Mouse (Mus musculus): ENCODE measurements around the gene Svopl. TPM values are rescaled to one million over a fixed set of nuclear protein-coding genes. Genes with fewer than 3 reads are reported as not detected.

Gene Svopl
- total and polyA plus RNA-seq, 3 experiments: not detected

Other genes starting within 250 kb of the Svopl start
- 23.2 and 23.7 TPM in 2 replicates for gene Trim24, start 176.2 kb downstream of the Svopl start, total RNA-seq (2012; rRNA removed)
- 35.7 and 40.2 TPM in 2 replicates for gene Trim24, start 176.2 kb downstream of the Svopl start, total RNA-seq (2014; rRNA removed)
- gene Trim24, start 176.2 kb downstream of the Svopl start, polyA plus RNA-seq (2012; ENCODE audit: insufficient read length, low read depth): 28.4 and 31.7 TPM in 2 replicates
- not detected in 2 replicates for gene Tmem213, start 62.3 kb upstream of the Svopl start, total RNA-seq (2012; rRNA removed)
- gene Tmem213, start 62.3 kb upstream of the Svopl start, total RNA-seq (2014; rRNA removed): not detected in 2 replicates
- not detected in 2 replicates for gene Tmem213, start 62.3 kb upstream of the Svopl start, polyA plus RNA-seq (2012; ENCODE audit: insufficient read length, low read depth)
- gene Atp6v0a4, start 77.6 kb upstream of the Svopl start, total RNA-seq (2012; rRNA removed): not detected in 2 replicates
- gene Atp6v0a4, start 77.6 kb upstream of the Svopl start, total RNA-seq (2014; rRNA removed): not detected in 2 replicates
- gene Atp6v0a4, start 77.6 kb upstream of the Svopl start, polyA plus RNA-seq (2012; ENCODE audit: insufficient read length, low read depth): not detected in 2 replicates
- 1.3 and 1.7 TPM in 2 replicates for gene D630045J12Rik, start 207.0 kb upstream of the Svopl start, total RNA-seq (2012; rRNA removed)
- 0.43 and 0.48 TPM in 2 replicates for gene D630045J12Rik, start 207.0 kb upstream of the Svopl start, total RNA-seq (2014; rRNA removed)
- 3.4 and 4.9 TPM in 2 replicates for gene D630045J12Rik, start 207.0 kb upstream of the Svopl start, polyA plus RNA-seq (2012; ENCODE audit: insufficient read length, low read depth)

All from CH12.LX (cell line).